Mouse (Mus musculus): Measurements from ENCODE around the gene Pfn3.
A peak's percentile ranks its signal among the peaks of the same experiment; 100 is the strongest.

Pfn3 gene

DNA sequence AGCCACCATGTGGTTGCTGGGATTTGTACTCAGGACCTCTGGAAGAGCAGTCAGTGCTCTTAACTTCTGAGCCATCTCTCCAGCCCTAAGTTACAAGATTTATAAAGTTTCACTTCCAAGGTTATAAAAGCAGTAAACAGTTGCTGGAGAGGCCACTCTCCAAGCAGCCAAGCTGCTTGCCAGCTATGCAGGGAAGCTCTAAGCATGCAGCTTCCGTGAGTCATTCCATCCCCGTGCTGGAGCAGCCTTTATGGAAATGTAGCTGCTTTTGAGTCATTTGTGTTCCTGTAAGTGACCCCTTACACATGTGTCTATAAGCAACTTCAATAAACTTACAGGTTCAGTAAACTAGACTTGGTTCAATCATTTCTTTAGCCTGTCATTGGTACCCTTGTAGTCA, 15.5 kb upstream of the Pfn3 start:
- DNase-seq (ENCODE audit: low read depth, low spot score) = no peak

DNA sequence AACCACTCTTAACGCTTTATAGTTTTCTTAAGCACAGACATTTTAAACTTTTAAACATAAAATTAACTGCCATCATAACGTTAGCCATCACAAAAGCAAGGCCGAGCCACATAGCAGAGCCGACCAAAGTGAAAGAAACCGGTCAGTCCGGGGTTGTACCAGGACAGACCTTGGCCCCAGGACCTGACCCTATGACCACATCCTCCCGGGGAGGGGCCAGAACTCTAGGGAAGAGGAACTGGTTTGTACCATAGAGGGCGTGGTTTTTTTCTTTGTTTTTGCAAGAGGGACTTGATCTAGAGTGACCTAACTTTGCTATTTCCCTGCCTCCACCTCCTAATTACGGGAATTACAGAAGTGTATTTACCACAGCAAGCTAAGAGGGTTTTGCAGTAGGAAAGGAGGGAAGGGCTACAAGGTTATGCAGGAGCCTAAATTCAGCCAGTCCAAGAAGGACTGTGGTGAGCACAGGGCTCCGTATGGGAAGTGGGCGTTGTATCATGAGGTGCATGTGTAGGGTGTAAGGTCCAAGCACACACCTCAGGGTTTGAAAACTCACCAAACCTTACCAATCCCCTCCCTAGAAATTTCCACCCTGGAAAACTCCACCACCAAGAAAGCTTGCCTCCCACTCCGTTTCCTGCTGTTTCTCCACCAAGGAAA, 14.3 kb upstream of the Pfn3 start:
- DNase-seq (ENCODE audit: low read depth, low spot score) = no peak

GRCm38 (mm10) chr13:55426613-55427012, 11.6 kb upstream of the Pfn3 start, which contains the start of gene F12:
F12 (minus strand) TSS chr13:55426793.
- DNase-seq (ENCODE audit: low read depth, low spot score) = no peak

DNA sequence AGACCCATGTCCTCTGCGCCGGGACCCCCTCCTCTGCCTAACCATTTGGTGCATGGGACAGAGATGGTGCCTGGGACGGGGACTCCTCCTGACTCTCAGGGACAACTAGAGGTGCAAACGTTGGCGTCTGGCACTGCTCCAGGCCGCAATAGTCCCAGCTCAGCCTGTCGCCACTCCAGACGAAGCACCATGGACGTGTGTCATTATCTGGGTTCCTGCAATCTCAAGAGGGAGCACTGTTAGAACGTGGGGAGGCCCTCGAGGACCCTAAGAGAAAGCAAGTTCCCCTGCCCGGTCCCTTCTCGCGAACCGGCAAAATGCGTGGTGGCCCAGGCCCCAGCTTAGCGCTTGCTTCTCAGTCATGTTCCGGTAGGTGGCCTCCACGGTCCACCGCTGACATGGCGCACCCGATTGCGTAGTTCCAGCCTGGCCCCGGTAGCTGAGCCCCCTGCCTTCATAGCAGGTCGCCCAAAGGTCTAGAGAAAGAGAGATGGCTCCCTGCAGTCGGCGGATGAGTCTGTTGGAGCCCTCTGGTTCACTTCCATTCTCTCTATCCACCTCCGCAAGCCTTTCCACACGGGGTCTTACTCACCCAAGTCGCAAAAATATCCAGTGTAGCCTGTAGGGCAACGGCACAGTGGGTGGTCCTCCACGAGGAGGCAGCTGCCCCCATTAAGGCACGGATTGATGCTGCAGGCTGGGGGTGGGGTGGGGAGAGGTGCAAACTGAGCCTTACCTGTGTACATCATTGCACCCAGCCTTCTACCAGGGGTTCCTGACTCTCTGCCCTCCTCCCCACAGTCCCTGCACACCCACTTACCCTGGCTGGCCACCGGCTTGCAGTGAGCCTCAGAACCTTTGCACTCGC, 6.1 kb upstream of the Pfn3 start:
- peak; percentile 91 for DNase-seq (ENCODE audit: low read depth, low spot score)

DNA sequence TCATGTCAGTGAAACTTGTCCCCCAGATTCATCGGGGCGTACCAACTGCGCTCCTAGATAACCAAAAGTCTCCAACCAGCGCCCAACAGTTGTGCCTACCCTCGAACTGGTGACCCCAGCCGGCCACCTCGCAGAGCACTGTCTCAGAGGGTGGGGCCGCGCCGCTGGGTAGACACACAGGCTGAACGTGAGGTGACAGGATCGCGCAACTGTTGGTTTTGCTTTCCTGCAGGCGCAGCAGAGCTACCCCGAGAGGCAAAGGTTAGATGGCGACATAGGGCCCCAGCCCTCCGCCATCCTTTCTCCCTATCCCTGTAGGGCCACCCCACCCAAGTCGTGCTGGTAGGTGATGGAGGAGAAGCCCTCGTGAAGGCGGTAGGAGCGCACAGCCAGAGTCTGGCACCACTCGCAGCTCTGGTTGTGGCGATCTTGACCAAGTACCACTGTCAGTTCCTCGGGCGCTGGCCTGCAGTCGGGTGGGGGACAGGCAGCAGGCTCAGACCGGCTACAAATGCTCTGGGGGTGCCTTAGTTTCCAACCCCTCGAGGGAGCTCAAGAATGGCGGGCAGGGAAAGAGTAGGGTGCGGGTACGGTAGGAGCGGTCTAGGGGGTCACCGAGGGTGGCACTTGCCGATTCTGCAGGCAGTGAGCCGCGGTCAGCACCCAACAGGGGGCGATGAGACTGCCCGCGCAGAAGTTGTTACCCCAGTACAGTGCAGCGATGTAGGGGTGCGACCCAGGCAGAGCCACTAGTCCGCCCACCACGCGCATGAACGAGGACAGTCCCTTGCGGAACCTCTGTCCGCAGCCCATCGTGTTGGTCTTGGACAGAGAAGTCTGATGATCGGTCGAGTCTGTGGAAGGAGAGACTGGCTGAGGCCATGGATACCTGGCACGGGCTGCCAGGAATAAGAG, 5.2 kb upstream of the Pfn3 start:
- peak; percentile 41 for DNase-seq (ENCODE audit: low read depth, low spot score)

GRCm38 (mm10) chr13:55419142-55419541, 4.1 kb upstream of the Pfn3 start:
- DNase-seq (ENCODE audit: low read depth, low spot score) = no peak

GRCm38 (mm10) chr13:55418004-55418403, 3.0 kb upstream of the Pfn3 start:
- peak; percentile 91 for DNase-seq (ENCODE audit: low read depth, low spot score)

- DNase-seq (ENCODE audit: low read depth, low spot score) = no peak
These were observed 1.7 kb downstream of the Pfn3 start for GRCm38 (mm10) chr13:55413333-55413732.

GRCm38 (mm10) chr13:55412643-55413307, 2.3 kb downstream of the Pfn3 start:
- no peak for DNase-seq (ENCODE audit: low read depth, low spot score)

DNA sequence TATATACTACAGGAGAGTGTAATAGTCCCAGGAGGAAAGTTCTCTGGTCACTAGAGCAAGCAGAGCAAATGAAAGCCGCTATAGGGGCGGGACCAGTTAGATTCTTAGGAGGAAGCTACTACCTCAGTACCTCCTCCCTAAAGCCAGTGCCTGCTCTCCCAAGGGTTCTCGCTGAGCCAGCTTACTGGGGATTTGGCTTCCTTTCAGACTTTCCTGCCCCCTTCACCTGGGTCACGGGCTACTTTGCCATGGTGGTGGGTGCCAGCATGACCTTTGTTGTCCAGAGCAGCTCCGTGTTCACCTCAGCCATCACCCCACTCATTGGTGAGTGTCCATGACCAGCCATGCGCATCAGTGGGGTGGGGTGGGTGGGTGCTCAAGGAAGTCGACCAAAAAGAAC, 3.2 kb downstream of the Pfn3 start:
- no peak for DNase-seq (ENCODE audit: low read depth, low spot score)

DNA sequence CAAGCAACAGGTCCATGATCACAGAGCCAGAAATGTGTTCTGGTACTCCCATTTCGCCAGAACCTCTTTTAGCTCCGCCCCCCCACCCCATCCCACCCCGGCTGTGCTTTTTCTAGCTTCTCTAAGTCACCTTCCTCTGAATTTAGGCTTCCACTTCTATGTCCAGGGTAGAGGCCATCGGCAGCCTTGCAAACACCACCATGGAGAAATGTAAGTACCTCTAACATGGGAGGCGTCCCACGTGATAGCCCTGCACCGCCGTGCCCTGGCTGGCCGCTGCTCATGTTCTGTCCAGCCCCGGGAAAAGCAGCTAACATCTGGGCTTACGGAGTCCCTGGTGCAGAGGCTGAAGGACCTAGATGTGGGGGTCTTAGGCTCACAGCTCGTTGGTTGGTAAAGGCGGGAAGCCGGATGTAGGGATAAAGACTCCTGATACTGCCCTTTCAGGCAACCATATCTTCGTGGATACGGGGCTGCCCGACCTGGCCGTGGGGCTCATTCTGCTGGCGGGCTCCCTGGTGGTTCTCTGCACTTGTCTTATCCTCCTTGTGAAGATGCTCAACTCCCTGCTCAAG, 6.4 kb downstream of the Pfn3 start:
- DNase-seq (ENCODE audit: low read depth, low spot score) = no peak

DNA sequence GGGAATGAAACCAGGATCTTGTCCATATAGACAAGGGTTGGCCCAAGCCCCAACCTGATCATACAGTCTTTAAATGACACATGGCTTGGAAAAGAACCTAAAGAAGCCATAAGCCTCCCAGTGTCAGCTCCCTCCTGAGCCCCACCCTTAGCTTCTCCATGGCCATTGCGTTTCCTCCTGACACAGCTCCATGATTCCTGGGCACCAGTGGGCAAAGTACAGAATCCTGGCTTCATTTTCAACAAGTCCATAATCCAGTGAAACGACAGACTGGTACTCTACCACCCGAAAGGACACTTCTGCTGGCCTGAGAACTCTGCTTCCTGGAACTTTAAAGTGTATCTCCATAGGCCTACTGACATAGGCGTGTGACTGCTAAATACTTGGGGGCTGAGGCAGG, 7.7 kb downstream of the Pfn3 start:
- no peak for DNase-seq (ENCODE audit: low read depth, low spot score)

DNA sequence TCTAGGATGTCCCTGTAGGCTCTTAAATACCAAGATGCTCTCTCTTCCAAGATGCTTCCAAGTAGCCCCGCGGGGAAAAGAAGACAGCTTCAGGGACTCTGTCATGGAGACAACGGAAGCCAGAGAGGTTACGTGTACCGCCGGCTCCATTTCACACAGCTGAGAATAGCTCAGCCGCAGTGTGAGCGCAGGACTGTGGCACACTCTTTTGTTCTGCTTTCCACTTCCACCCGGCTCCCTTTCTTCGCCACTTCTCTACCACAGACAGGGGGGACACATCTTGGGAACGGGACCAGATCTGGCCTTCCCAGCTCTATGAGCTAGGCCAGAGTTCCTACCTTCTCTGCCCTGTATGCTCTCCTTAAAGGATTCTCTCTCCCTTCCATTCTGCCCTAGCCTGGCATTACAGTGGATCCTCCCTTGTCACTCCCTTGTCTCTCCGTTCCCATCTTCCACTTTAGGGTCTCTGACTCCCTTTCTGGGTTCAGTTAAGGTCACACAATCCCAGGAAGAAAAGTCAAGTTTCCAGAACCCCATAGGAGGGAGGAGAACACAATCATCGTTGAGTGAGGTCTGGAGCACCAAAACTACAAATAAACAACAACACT, 9.1 kb downstream of the Pfn3 start:
- no peak for DNase-seq (ENCODE audit: low read depth, low spot score)

DNA sequence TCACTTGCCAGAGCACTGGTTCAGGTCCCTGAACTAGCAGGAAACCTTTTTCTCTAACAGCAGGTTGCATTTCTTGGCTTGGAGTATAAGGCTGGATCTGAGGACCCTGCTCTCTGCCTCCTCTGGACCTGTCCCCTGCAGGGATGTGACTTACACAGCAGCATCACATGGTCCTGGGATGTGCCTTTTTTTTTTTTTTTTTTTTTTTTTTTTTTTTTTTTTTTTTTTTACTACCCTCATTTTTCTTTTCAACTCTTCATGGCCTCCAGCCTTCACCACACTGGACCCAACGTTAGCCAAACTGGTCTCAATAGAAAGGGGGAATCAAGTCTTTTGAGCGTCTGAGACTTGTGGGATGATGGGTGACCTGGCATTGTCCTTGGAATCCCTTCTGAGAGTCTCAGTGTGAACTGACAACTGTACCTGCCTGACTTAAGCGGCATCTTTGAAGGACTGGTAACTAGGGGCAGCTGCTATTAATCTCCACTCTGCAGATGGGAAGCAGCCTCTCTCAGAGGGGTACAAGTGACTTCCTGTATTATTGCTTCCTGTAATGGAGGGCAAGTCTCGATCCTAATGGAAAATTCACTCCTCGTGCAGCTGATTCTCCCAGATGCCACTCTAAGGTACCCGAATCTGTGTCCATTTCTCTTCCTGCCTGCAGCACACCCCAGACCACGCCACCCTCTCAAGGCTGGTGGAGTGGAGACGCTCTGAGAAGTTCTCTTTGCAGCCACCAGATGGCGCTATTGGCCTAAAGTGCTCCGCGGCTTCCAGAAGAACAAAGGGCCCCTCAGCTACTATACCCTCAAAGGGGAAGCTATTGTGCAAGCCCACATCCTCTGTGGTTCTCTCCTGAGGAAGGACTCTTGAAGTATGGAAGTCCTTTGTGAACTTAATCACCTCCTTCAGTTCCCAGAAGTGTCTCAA, 9.9 kb downstream of the Pfn3 start:
- peak; percentile 92 for DNase-seq (ENCODE audit: low read depth, low spot score)

- no peak for DNase-seq (ENCODE audit: low read depth, low spot score)
These were observed 10.8 kb downstream of the Pfn3 start for GRCm38 (mm10) chr13:55403935-55404852.

DNA sequence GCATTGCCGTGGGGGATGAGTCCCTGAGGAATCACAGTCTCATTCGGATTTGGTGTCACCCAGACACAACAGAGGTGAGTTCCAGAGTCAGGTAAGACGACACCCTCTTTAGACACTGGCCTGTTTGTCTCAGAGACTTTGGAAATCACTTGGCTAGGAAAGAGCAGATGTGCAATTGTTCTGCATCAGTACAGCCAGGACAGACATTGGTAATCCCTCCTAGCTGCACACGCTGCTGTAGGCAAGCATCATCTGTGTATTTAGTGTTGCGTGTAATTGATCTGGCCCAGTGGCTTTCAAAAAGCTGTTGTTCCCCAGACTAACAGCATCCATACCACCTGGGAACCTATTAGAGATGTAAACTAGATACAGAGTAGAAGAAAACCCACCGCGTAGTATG, 11.8 kb downstream of the Pfn3 start:
- DNase-seq (ENCODE audit: low read depth, low spot score) = no peak

- DNase-seq (ENCODE audit: low read depth, low spot score) = no peak
These were observed 15.0 kb downstream of the Pfn3 start for GRCm38 (mm10) chr13:55400039-55400346.

DNA sequence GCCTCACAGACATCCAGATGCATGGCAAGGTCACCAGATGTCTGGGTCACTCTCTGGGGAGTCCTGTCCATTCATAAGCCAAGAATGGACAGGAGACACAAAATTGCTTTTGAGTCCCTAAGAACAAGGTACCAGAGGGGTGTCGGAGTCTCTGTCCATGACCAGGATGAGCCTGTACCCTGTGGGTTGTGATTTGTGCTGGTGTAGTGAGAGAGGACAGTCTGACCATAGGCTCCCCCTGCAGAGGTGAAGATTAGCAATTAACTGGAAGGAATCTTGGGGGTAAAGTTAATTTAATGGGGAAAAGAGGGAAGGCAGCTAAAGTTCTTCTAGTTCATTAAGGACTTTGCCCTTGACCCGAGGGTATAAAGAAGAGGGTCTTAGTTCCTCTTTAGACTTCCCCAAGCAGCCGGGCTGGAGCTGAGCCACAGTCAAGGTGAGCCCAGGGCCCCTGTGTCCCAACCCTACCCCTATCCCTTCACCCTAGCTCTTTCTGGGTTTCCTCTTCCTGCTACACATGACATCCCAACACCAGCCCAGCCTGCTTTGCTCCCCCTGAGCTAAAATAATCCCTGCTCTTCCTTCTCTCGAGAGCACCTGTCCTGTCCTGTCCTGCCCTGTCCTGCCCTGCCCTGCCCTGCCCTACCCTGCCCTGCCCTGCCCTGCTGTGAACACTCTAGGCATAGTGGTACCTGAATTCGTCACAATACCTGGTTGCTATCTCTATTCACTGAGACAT, 15.6 kb downstream of the Pfn3 start:
- DNase-seq (ENCODE audit: low read depth, low spot score) = no peak
